Mouse (Mus musculus) neutrophil, adult 5-6 weeks (primary cell): ENCODE measurements around the gene Tmem88. TPM values are rescaled to one million over a fixed set of nuclear protein-coding genes. Genes with fewer than 3 reads are reported as not detected.
"Not testable (repeated sequence)": the region's sequence is repeated elsewhere in the genome, so short reads cannot be mapped to it uniquely, and the experiment has no call there.

Source experiments
- ATAC-seq: fragments of 151-379, 151-347 bp; 2 replicates; pipeline ENCODE4 v1.8.0; 2017; ENCODE audit warnings: mild to moderate bottlenecking, moderate TSS enrichment; ENCODE audit not compliant: insufficient number of reproducible peaks, poor library complexity, low FRiP score, severe bottlenecking; ENCODE audit errors: extremely low read depth
- total RNA-seq: library from RNA; stranded (forward); fragments of 200-1000 nt; gene quantifications from 2 replicates; pipeline ENCODE4 v1.2.3, GENCODE M21; 2017

The Tmem88 gene
- total RNA-seq, 1 experiment from 2014 or later, result 2.7 TPM

DNA sequence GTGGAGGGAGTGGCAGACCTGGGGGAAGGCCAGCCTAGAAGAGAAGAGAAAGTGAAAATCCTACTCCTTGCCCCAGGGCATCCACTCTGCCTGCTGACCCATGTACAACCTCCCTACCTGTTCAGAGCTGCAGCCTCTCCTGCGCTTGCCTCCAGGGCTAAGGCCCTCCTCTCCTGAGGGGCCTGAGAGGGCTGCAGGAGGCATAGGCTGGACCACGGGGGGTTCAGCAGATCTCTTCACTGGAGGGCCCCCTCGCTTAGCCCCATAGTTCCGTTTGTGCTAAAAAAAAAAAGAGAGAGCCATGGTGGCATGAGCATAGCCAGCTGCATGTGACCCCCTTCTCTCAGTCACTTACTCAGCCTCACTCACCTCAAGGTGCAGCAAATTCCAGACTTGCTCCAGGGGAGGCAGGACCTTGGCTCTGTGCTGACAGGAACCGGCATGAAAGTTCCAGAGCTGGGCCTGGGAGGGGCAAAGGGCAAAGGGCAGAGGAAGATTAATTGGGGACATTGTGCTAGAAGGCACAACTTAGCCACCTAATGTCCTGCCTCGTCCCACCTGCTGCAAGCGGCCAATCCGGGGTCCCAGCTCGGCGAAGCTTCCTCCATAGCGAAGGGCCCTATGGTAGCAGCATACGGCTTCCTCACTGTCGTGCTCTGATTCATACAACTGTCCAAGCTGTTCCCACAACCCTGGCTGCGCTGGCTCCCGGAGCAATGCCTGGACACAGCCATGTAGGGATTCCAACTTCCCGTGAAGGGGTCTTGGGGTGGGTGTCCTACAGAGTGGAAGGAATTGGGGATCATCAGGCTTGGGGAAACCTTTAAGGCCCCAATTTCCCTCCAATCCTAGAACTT, 9.1 kb upstream of the Tmem88 start:
- no peak for ATAC-seq

DNA sequence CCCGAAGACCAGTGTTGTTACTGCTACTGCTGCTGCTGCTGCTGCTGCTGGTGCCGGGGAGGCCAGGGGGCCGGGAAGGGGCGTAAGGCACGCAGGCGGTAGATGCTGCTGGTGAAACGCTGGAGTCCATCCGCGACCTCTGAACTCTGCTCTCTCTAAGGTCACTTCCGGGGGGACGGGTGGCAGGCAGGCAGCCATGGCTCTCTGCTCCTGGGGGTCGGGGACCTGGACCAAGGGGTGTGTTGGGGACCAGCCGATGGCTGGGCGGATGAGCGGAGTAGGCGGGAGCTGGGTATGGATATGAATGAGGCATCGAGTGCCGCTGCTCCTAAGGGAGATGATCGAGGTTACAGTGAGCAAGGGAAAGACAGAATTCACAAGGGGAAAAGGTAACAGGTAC, 8.2 kb upstream of the Tmem88 start:
- ATAC-seq, result no peak

DNA sequence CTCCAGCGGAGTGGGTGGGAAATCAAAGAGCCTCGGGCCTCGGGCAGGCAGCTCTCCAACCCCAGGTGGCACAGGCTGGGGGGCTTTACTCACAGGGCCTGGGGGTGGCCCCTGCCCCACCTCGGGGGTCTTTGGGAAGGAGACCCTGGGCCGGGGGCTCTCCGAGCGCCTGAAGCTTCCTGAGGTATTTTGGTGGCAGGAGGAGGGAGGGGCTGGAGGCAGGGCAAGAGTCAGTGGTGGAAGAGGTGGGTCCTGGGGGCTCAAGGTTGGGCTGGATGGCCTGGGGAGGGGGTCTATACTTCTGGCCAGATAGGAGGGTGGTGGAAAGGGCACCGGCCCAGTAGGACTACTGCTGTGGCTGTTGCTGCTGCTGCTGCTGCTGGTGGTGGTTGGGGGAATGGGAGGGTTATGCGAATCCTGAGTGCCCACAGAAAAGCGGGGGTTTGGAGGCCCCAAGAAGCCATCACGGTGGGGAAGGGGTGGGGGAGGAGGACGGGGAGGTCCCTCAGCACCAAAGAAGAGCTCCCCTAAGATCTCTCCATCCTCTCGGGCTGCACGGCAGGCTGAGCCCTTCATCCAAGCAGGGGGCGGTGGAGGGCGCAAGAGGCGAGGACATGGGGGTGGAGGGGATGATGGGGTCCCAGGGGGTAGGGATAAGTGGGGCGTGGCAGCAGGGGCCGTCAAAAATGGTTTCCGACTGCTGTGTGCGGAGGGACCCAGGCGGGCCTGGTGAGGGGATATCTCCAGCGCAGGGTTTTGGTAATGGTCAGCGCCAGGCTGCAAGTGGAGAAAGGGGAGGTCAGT, 7.6 kb upstream of the Tmem88 start:
- no peak for ATAC-seq

DNA sequence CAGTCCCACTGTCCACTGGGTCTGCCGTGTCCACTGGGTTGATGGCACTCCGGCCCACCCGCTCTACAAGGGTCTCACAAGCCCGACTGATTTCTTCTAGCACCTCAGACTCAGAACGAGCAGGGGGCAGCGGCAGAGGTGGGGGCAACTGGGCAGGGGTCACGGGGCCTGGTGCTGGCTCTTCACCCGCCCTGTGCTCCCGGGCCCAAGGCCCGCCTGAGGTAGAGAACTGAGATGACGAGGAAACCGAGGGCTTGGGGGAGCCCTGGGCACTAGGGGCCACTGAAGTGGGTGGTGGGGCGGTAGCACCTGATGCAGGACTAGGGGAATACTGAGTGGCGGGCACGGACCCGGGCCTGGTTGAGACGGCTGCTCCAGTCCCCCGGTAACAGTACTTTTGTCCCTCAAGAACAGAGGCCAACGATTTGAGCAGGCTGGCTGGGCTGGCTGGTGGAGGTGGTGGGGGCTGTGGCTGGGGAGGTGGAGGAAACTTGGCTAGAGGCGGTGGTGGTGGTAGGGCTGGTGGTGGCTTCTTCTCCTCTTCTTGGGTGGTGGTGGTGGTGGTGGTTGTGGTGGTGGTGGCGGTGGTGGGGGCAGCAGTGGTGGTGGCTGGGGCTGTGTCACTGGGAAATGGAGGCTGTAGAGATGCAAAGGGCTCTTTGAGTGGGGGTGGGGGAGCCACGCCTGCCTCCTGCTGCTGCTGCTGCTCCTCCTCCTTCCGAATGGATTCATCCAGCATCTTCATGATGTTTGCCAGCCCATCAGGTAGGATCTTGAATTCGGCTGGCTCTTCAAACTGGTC, 6.8 kb upstream of the Tmem88 start:
- no peak for ATAC-seq

- ATAC-seq, result no peak
Measured at GRCm38 (mm10) chr11:69403691-69404594, 5.9 kb upstream of the Tmem88 start.

- ATAC-seq, result no peak
Measured at GRCm38 (mm10) chr11:69401987-69402386, 4.0 kb upstream of the Tmem88 start.

DNA sequence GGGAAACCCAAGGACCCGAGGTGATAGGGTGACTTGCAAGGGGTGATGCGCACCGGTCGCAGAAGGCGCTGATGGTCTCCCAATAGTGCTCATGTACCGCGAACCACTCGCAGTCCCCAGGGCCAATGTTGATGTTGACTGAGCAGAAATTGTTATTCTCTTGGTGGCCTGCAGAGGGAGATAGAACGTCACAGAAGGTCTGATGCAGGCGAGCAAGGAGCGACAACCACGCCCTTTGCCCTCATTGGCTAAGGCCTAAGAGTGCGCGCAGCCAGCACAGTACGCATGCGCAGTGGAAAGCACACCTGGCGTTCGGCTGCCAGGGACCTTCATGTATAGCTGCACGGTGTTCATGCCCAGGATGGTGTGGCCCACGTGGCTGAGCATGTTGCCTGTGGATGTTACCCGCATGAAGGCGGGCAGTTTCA, 3.2 kb upstream of the Tmem88 start:
- peak; percentile 85 for ATAC-seq

GRCm38 (mm10) chr11:69400083-69400850, 2.2 kb upstream of the Tmem88 start:
- no peak for ATAC-seq

DNA sequence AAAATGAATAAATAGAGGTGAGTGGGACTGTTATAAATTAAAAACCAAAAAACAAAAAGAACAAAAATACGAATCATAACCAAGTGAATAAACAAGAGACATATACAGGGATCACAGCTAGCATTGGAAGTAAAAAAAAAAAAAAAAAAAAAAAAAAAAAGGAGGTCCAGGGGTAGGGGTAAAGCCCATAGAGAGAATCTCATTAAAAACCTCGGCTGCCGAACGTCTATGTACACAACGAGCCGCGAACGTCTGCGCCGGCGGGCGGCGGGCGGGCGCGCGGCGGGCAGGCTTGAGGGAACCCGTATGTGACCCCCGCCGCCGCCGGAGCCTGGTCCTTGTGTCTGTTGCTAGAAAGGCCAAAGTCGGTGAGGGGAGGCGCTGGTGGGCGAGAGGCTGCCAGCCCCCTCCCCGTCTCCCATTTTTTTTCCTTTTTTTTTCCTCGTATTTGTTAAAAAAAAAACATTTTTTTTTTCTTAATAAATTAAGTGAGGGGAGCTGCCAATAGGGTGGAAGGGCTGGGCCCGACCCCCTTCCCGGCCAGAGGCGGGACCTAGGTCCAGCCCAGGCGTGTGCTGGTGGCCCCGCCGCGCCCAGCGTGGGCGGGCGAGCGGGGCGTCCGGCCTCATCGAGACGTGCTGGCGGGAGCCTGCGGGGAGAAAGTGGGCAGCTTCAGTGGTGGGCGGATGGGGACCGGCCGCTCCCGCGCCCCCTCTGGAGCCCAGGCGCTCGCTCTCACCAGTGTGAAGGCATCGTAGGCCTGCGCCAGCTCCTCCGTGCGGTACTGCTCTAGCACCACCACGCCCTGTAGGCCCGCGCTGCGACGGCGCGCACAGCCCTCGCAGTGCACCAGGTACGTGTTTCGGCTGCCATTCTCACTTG, 1.4 kb upstream of the Tmem88 start:
- no peak for ATAC-seq

DNA sequence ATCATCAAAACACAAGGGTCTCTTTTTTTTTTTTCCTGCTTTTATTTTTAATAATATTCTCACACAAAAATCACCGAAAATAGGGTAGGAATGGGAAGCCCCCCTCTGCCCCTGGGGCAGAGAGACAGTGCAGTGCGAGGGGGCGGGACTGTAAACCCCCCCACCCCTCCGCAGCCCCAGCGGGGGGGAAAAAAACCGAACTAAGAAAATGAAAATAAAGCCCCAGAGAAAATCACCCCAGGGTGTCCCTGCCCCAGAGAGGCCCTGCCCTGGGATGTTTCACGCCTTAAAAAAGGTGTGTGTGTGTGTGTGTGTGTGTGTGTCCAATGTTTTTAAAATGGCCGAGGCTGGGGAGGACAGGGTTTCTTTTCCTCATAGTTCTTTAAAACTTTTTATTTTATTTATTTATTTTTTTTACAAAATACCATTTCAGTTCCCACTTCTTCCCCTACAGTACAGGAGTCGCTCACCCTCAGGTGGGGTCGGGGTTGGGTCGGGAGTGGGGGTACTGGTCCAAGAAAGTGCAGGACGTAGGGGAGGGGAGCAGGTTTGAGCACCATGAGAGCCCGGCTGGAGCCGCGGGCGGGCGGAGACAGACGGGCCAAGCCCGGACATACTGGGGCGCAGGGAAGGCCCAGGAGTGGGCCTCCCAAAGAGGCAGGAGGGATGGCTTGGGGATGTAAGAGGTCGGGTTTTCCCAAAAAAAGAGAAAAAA, 609 bp upstream of the Tmem88 start:
- no peak for ATAC-seq

GRCm38 (mm10) chr11:69397581-69398057, 415 bp downstream of the Tmem88 start:
- no peak for ATAC-seq

DNA sequence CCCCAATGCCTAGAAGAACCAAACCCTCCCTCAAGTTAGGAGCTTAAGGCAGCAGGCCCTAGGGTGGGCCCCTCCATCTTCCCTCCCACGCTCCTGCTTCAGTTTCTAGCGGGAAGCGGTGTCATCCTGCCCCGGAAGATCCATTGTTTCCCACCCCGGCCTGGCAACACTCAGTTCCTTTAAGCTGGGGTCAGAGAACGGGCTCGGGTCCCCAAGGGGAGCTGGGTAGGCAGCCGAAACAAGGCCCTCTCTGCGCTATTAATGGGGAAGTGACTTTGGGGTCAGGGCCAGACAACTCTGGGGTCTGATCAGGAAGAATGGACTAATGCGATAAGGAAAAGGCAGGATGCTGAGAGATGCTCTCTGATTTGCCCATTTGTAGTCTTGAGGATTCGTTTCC, 1.3 kb downstream of the Tmem88 start:
- no peak for ATAC-seq

- ATAC-seq, result peak; percentile 77
Measured at GRCm38 (mm10) chr11:69395634-69396373, 2.2 kb downstream of the Tmem88 start.

- peak; percentile 58 for ATAC-seq
Measured at GRCm38 (mm10) chr11:69395235-69395633, 2.8 kb downstream of the Tmem88 start, which contains the start of the genes Naa38 and Cyb5d1. TSS of gene Naa38 (plus strand) at chr11:69395487. TSS of gene Cyb5d1 (minus strand) at chr11:69395631.

DNA sequence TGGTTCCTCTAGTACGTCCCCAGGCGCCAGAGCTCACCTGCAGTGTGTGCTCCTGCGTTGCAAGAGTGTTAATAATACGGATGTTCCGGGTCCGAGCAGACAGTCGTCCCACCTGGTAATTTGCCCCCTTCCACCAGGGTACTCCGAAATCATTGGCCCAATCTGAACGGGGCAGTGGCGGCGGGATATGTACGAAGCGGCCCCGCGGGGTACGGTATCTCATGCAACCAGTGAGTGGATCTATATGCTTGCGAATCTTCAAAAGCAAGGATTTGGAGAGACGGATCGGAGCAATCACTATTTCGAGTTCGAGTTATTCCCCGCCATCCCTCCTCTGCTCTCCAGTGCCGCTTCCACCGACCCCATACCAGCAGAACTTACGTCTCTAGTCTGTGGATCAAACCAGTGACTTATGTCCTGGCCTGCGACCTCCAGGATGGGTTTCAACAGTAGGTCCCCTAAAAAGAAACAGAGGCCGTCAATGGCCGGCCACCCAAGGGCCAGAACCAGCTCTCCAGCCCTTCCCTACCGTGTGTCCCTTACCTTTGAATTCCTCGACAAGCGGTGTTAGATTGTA, 3.4 kb downstream of the Tmem88 start:
- not testable (repeated sequence) for ATAC-seq
